Mouse (Mus musculus) limb, embryonic 15.5 days (tissue): ENCODE data around the gene Zfp987. TPM values are rescaled to one million over a fixed set of nuclear protein-coding genes. Genes with fewer than 3 reads are reported as not detected.

Source experiments
- polyA plus RNA-seq: library from polyadenylated mRNA; unstranded; fragments of >200 nt; fragmentation: Nextera tagmentation; extraction: Ambion mirVana; gene quantifications from 2 replicates; pipeline ENCODE4 v1.2.1, GENCODE M21; 2015

Zfp987 gene
- polyA plus RNA-seq, 1 experiment from 2014 or later, result 0.09 TPM

Other genes starting within 250 kb of the Zfp987 start
- gene Zfp986, start 228.5 kb upstream of the Zfp987 start, polyA plus RNA-seq, result not detected in 2 replicates
- not detected in 2 replicates for gene Zfp600, start 59.5 kb downstream of the Zfp987 start, polyA plus RNA-seq